Mouse (Mus musculus) MEL-GATA-1-ER (cell line): ENCODE measurements around the gene Gpr143.
"Not testable (repeated sequence)": the region's sequence is repeated elsewhere in the genome, so short reads cannot be mapped to it uniquely, and the experiment has no call there.

ENCODE experiments used
- DNase-seq: peaks from one replicate; pipeline ENCODE4 v3.0.0-alpha.2; 2012; ENCODE audit warnings: low read depth; ENCODE audit errors: extremely low read depth

Gpr143 gene

DNA sequence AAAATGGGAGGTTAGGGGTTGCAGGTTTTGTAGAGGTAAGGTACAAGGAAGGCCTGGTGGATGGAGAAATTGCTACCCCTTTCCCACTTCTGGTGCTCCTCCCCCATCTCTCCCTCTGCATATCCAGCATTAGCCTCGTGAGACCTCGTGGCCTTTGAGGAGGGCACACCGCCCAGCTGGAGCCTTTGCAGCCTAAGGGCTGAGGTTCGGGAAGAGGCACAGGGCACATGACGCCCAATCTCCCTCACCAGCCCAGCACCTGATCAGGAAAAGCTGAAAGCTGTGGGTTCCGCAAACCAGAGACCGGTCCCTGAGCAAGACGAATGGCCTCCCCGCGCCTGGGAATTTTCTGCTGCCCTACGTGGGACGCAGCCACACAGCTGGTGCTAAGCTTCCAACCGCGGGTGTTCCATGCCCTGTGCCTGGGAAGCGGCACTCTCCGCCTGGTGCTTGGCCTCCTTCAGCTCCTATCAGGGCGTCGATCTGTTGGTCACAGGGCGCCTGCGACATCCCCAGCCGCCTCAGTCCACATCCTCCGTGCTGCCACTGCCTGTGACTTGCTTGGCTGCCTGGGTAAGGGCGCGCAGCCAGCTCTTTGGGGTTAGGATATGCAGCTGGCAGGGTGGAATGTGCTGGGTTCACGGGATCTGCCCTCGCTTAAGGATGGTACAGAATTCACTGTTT lies at the start of gene Gpr143:
TSS of gene Gpr143 (plus strand) at position 202 of the 684 bp plus-strand sequence.
- DNase-seq, result no peak

DNA sequence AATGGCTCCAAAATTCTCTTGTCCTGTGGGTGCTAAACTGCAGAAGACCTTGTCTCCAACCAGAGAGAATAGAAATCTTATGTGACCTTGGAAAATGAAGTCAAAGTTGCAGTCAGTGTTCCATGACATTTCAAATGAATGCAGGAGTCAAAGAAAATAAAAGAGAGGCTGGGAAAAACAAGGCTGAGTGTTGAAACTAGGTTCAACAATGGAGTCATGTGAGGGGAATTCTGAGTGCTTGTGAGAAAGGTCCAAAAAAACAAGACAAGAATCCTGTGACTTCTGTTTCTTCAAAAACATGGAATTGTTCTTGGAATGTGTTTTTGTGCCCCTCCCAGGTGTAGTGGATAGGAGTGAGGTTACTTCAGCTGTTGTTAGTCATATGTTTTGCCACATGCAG lies 46.4 kb upstream of the Gpr143 start:
- DNase-seq, result no peak

GRCm38 (mm10) chrX:152738191-152738590 lies 43.5 kb upstream of the Gpr143 start:
- no peak for DNase-seq

- no peak for DNase-seq
These were observed 42.9 kb upstream of the Gpr143 start for GRCm38 (mm10) chrX:152738759-152739368.

GRCm38 (mm10) chrX:152743642-152744041 lies 38.1 kb upstream of the Gpr143 start:
- no peak for DNase-seq

DNA sequence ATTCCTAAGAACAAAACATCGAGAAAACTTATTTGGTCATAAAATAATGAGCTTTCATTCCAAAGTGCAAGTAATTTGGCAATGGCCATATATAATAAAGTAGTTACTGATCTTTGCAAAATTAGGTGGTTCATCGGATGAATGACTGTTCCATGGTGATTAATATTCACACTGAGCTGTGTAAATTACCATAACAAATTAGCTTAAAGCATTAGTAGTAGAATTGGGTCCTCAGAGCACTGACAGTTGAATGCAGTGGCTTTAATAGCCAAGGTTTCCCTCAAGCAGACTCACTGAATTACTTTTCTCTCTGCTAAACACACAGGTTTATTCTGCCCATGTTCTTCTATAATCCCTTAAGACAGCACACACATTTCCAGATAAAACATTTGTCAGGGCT lies 35.8 kb upstream of the Gpr143 start:
- no peak for DNase-seq

- no peak for DNase-seq
These were observed 25.9 kb upstream of the Gpr143 start for GRCm38 (mm10) chrX:152755819-152756218.

DNA sequence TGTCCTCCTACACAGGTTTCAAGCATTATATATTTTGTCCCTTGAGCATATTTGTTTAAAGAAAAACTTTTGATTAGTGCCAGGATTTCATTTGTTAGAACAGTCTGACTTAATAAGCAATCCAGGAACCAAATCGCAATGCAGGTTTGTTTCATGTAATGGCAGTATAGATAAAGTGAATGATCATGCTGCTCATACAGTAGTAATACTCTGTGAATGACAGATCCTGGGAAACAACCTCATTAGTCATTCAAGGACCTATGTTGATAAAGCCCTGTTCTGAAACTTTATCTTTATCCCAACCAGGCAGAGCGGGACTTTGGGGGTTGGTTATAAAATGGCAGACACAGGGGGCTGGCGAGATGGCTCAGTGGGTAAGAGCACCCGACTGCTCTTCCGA lies 25.4 kb upstream of the Gpr143 start:
- no peak for DNase-seq

GRCm38 (mm10) chrX:152762437-152762836 lies 19.3 kb upstream of the Gpr143 start:
- no peak for DNase-seq

DNA sequence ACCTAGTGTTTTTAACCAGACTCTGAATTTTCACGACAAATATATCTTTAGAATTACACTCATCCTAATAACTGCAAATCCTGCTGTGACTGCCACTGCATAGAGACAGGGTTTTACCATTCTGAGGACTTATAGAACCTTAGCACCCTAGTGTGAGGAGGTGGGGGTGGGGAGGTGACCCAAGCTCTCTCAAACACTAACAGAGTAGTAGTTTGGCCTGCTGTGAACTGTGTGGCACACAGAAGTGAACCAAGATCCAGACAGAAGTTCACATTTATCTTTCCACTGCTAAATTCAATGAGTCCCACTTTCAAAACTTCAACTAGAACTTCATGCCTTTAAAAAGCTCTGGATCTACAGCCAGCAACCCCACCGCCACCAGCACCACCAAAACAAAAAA lies 18.9 kb upstream of the Gpr143 start:
- DNase-seq, result no peak

DNA sequence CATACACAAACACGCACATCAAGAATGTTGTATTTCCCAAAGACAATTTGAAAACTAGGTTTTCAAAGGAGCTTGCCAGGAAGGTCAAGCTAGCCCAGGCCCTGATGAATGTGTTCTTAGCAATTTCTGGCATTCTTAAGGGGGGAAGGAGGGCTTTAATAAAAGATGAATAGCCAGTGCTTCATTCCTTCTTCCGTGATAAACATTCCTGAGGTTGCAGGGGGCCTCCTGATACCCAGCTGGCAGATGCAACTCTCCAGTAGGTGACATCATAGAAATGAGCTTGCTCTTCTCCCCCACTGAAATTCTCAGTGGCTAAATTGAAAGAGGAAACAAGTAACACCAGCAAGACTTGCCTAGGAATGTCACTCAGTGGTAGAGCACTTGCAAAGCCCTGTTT lies 17.6 kb upstream of the Gpr143 start:
- no peak for DNase-seq

DNA sequence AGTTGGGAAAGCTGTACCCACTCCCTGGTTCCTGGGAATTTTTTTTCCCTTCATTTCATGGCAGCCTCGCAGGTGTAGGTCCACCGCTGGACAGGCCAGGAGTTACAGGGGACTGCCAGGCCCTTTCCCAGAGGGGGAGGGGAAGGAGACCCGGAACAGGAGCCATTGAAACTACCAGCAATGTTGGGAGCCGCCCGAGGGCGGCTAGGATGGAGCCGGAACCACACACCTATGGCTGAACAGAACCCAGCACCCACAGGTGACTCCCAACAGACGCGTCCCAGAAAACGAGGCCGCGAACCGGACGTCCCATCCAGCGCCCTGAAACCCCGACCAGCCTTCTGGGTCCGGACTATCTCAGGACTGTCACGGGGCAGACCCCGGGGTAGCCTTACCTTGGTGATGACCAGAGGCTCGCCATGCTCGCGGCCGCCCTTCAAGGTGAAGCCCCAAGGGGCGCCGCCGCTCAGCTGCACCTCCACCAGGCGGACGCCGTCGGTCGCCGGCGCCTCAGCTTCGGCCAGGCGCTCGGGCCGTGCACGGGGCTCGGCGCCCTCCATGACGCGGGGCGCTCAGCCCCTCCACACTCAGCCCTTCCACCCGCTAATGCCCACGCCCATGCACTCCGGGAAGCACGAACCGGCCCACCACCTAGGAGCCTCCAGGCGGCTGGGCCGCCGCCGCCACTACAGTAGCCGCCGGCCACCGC lies 12.7 kb upstream of the Gpr143 start, which contains the start of gene Shroom2:
TSS of gene Shroom2 (minus strand) at position 575 of the 709 bp plus-strand sequence.
- no peak for DNase-seq

- DNase-seq, result no peak
These were observed 12.0 kb upstream of the Gpr143 start for GRCm38 (mm10) chrX:152769600-152770157.

GRCm38 (mm10) chrX:152788129-152788528 lies 6.4 kb downstream of the Gpr143 start:
- DNase-seq, result no peak

DNA sequence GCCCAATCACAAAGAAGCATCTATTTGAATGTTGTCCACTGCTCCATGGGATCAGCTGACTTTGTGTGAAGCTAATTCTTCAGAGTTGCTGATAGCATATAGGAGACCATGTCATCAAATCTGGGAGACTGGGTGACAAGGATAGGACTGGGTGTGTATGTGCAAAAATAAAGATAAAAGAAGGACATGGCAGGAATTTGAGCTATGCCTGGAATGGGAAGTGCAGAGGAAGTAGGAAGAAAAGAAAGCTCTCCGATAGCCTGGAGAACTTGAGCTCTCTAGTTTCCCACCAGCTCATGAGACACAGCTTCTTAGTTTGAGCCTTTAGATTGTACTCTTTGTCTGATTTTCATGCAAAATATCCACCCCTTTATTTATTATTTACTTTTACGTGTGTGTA lies 6.9 kb downstream of the Gpr143 start:
- no peak for DNase-seq

- no peak for DNase-seq
These were observed 23.6 kb downstream of the Gpr143 start for GRCm38 (mm10) chrX:152805317-152805716.

DNA sequence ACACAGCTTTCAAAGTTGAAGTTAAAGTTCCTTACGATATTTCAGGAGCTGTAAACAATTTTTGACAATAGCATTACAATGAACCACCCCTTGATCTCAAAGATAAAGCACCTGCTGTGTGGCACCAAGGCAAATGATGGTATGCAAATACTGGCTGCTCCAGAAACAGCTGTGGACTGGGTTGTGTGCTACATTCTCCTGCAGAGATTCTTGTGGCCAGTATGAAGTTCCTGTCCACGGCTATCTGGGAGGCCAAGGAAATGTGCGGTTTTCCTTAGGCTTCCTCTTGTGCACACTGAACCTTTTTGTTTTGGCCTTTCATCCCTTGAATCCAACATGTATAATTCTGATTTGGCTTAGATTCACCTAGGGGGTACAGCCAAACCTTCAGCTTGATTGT lies 31.6 kb downstream of the Gpr143 start:
- DNase-seq, result no peak

- DNase-seq, result no peak
These were observed 37.3 kb downstream of the Gpr143 start for GRCm38 (mm10) chrX:152818996-152819395.

DNA sequence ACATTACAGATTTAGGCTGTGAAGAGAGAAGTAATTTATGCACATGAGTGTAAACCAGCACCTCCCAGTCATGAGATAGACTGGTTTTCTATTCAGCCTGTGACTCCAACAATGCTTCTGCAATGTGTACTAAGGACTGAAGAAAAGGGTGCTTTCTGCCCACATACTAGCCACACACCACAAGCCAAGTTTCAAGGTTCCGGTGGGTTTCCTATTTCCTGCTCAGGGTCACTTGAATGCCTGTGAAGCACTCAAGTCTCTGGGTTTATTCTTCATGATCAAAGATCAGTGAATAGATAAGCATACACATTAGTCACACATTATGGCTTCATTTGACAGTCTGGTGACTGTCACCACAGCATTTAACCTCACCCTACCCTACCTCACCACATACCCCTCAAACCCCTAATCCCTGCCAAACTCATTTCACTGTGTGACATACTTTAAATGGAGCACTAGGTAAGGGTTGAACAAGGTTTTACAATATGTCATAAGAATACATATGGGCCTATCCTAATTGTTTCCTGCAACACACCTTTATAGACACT lies 49.4 kb downstream of the Gpr143 start:
- DNase-seq, result not testable (repeated sequence)

DNA sequence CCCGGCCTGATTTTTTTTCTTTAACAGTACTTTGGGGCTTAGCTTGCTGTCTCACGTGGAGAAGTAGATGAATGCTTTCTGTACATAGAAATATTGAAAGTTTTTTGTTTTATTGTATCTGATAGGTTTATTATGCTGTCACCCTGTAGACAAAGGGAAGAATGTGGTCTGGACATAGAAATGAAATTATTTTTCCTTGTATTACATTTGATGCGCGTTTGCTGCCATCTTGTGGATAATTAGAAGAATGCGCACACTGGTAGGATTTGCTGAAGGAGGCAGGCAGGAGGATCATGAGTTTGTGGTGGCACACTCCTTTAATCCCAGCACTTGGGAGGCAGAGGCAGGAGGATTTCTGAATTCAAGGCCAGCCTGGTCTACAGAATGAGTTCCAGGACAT lies 53.2 kb downstream of the Gpr143 start:
- DNase-seq, result peak; percentile 10

GRCm38 (mm10) chrX:152855076-152855772 lies 73.5 kb downstream of the Gpr143 start:
- no peak for DNase-seq
